Mouse (Mus musculus) cerebellum, adult 18-20 months (tissue): Measurements from ENCODE around the gene Ncoa1.
"Not testable (repeated sequence)": the region's sequence is repeated elsewhere in the genome, so short reads cannot be mapped to it uniquely, and the experiment has no call there.

Experiments
- DNase-seq, 2 experiments: peaks; one replicate each; pipeline ENCODE4 v3.0.0; 2021

Gene Ncoa1

DNA sequence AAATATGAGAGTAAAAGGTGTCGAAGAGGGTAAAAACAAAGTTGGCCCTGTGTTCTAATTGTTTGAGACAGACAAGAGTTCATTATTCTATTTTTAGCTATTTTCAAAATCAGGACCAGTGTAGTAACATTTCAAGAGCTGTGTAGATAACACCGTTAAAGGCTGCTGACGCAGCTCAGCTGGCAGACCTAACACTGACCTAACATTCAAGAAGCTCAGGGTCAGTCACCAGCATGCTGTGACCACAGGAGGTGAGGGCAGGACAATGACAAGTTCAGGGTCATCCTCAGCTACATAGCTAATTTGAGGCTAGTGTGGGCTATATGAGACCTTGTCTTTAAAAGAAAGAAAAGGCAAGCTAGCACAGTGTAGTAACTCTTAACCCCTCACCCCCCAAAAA, 84.9 kb downstream of the Ncoa1 start:
- no peak for DNase-seq

DNA sequence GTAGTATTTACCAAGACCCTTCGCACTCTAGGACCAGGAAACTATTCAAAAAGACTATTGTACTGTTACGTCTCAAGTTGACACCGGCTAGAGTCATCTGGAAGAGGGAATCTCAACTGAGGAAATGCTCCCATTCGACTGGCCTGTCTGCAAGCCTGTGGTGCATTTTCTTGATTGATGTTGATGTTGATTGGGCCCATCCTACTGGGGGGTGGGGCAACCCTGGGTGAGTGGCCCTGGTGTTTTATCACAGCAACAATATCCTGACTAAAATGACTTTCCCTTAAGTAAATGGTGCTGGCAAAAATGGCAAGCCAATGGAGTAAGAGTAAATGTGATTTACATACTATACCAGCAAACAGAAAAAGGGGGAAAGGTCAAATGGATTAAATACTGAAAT, 85.7 kb downstream of the Ncoa1 start:
- DNase-seq, result no peak

DNA sequence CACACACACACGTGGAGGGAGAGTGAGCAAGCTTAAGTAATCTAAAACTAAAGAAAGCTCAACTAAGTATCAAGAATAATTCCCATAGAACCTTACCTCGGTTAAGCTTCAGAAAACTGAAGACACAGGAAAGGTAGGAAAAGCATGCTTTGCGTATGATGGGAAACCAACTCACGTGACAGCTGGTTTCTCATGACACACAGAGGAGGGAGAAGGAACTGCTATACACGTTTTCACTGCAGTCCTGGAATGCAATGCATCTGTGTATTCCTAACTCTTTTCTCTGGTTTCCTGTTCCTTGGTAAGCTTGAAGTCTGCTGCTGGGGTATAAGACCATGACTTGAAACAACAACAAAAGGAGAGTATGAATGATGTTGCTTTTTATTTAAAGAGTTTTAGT, 86.3 kb downstream of the Ncoa1 start:
- DNase-seq, result no peak

DNA sequence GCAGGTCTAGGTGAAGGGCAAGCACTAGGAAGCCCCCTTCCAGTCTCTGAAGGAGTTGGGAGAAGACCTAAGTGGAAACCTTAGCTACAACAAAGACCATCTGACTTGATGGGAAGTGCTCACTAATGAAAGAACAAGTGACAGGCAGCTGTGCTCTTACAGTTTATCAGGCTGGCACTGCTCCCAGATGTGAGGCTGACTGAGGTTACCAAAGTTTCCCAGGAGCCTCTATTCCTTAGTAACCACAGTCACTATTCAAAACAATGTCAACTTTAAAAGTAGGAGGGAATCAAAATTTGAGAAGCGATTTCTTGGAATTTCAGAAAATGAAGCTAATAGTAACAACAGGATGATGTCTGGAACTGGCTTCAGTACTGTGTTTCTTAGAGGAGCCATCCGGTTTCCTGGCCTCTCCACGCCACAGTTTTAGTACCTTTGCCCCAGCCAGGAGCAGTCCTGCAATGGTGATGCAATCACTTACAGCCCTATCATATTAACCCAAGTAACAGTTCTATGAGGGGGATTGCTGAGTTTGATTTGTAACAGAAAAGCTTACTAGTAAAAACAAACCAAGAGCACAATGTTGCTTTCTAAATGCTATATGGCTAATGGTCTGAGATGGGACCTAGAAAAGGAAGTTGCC, 90.8 kb downstream of the Ncoa1 start:
- no peak for DNase-seq

DNA sequence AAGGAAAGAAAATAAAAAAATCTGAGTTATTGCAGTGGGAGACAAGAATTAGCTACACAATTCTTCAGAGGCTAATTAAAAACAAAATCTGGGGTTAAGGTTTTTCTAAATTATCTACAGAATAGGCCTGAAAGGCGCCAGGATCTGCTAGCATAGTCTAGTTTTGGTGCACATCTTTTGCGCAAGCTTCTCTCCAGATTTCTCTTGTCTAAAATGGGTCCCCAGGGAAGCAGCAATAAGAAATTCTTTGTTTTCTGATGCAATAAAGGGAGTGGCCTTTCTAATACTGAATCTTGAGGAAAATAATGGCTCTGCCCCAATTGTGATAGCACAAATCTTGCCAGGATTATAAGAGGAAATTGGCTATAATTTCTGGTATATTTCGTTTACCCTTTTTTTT, 93.9 kb downstream of the Ncoa1 start:
- no peak for DNase-seq

DNA sequence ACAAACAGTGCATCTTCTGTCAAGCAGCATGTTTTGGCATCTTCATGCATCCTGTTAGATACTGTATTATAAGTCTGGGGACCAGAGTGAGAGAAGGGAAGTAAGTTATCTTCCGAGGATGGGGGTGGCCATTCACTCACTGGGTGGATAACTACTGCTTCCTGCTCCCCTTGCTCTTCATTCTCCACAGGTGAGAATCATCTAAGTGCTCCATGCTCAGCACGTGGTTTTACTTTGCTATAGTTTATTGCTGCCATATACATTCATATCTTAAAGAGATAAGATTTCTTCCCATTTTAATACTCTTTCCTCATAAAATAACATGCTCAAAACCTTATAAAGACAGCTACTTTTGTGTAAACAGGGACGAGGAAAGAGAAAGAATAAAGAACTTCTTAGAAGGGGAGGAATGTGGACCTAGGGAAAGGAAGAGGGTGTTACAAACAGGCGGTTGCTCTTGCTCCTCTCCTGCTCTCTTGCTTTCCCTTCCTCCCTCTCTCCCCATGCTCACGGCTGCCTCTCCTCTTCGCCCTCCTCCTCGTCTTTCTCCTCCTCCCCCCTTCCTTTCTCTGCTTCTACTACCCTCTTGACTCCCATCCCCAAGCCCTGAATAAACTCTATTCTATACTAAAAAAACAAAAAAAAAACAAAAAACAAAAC, 97.6 kb downstream of the Ncoa1 start:
- no peak for DNase-seq

DNA sequence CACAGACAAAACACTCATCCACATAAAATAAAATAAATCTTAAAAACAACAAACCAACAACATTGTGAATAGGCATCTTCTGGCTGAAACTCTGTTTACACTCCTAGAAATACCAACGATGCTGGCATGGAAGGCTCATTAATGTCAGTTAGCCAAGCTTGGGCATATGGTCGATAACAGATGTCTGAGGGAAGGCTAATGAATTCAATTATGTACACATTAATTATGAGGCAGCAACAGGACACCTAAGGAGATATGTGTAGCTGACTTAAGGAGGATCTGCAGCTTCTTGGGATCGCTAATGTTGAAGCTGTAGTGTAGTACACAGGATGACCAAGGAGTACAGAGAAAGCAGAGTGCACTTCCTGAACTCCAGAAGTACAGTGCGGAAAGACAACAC, 100.5 kb downstream of the Ncoa1 start:
- peak; percentile 52 to 67 for DNase-seq

DNA sequence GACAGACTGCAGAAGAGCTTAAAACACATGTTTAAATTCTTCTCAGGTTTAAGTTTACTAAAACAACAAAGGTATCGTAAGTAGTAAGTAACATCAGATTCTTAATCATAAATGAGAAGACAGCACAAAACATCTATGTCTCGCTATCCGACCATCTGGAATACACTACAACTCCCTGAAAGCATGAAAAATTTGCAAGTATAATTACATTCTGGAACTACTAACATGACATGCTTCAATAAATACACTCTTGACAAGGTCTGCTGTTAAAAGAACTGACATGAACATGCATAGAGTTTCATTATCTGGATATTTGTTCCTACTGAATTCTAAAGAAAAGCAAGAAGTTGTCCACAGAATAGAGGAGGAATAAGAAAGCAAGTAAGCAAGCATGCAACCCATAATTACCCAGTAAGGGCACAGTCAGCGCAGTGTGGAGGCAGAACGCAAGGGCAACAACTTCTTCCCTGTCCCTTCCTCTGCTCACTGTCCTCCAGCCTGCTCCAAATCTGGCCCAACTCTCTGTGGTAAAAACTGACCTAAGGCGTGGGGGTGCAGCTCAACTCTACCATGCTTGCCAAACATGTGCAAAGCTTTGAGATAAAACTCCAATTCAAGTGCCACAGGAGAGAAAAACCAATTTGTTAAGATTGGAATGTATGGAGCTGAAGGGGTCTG, 102.0 kb downstream of the Ncoa1 start:
- no peak for DNase-seq

DNA sequence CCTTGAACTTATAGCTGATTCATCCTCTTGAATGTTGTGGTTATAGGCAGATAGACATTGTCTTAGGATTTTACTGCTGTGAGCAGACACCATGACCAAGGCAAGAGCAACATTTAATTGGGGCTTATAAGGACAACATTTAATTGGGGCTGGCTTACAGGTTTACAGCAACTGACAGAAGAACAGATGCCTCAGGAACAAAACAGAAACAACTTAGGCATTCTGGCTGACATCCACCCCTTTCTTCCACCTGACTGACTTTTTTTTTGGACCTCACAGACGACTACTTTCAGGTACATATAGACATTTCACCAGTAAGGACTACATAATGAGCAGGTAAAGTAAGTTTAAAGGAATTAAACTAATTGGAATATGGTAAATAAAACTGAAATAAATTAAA, 105.6 kb downstream of the Ncoa1 start:
- DNase-seq, result peak; percentile 34 to 43

DNA sequence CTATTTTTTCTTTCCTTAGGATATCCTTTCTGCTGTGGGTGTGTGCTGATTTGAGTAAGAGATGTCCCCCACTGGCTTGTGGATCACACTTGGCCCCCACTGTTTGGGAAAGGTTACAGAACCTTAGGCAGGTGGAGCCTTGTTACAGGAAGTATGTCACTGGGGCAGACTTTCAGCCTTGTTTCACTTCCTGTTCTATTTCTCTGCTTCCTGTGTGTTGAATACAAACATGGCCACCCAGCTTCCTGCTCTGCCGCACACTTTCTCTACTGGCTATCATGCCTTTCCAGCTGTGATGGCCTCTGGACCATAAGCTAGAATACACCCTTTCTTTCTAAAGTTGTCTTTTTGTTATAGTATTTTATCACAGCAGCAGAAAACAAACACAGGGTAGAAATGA, 111.0 kb downstream of the Ncoa1 start:
- DNase-seq, result no peak

DNA sequence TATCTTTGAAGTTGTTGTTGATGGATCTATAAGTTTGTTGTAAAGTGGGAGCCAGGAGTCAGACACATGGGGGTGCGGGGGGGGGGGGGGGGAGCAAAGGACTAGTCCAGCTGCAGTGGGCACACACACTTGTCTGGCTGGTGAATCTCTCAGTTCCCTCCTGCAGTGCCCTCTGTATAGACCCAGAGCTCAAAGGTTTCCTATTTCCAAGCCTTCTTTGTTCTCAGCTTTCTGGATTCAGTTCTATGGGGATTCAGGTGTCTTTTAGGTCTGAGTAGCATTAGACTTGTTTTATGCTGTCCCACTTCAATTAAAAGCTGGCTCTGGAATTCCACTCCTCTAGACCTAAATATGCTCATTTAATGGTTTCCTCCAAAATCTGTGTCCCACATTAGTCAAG, 117.5 kb downstream of the Ncoa1 start:
- DNase-seq, result no peak

DNA sequence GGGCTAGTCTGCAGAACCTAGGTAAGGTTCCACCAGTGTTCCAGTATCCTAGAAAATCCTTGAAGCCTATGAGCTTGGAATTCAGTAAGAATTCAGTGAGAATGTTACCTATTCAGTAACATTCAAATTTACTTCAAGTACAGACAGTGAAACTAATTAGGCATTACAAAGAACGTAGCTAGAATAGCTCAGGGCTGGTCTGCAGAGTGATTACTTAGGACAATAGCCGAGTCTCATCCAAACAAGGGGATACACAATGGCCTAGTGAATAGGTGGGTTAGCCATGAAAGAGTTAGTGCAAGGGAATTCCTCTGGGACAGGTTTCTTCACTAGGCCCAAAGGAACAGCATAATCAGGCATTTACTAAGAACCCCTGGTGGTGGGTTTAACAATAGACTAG, 118.3 kb downstream of the Ncoa1 start:
- not testable (repeated sequence) for DNase-seq

DNA sequence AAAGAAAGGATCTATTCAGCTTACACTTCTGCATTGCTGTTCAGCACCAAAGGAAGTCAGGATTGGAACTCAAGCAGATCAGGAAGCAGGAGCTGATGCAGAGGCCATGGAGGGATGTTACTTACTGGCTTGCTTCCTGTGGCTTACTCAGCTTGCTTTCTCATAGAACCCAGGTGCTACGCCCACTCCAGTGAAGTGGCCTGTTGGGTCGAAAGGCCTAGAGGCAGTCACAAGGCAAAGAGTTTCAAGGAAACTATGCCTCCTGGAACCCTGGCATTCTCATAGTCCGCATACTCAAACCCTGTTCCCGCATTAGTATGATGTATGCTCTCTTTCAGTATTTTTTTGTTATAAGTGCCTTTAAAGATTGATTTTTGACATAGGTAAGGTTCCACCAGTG, 118.9 kb downstream of the Ncoa1 start:
- DNase-seq, result no peak

DNA sequence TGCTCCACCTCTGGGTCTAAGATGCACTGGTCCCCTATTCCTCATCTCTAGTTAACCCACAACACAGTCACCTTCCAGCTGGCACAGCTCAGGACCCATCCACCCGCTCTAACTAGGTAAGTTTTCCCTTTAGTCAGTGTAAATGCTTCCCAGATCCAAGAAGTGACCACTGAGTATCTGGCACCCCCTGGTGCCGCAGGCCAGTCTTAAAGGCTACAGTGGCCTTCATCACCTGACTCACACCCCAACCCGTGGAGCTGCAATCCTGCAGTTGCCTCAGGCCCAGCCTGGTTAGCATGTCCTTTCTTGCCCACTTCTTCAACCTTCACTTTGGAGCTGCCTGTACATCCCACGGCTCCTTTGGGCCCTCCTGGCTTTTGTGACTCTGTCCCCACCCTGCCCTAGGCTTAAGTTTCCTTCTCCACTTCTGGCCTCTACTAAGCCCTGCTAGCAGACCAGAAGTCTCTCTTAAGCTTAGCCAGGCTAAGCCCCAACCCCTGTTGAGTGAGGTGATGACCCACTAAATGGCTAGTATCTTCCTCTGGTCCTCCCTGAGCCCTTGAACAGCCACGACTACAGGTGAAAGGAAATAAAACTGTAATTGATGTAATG, 120.0 kb downstream of the Ncoa1 start:
- no peak for DNase-seq

DNA sequence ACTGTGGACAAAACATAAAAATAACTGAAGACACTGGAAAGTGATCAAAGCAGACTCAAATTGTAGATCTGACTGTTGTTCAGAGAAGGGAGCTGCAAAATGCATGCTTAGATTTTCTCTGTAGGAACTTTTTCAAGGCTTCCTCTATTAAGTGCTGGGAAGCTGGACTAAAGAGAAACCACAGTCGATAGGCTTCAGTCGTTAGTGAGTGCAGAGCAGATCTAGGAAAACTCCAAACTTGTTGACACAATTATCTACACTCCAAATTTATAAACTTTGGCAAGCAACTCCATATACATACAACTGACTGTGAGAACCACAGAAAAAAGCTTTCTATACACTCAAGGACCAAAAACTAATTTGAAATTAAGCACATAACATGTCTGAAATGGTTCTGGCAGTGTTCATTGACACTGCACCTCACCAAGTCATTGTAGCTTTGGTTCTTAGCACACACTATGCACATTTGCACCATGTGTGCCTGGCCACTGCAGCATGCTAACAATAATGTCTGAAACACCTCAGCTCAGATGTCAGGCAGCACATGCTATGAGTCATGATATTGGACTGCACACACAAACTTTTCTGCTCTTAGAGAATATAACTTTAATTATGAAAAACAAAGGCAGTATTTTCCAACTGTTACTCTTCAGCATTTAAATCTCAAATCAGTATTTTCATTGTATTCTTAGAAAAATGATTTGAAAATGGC, 121.8 kb downstream of the Ncoa1 start:
- no peak for DNase-seq

DNA sequence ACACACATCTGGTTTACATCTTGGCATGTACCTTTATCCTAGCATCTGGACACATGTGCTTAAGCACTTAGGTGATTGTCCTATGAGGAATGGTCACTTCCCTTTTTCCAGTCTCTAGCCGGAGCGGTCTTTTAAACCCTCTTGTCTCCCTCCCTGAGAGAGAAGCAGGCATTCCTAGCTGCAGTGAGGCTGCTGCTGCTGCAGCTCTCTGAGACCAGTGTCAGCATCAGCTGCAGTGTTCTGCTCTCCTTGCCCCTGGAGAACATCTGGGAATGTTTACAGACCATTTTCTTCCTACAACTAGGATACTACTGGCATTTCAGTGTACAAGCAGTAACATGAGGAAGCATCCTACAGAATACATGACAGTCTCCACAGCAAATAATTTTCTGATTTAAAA, 133.8 kb downstream of the Ncoa1 start:
- no peak for DNase-seq

DNA sequence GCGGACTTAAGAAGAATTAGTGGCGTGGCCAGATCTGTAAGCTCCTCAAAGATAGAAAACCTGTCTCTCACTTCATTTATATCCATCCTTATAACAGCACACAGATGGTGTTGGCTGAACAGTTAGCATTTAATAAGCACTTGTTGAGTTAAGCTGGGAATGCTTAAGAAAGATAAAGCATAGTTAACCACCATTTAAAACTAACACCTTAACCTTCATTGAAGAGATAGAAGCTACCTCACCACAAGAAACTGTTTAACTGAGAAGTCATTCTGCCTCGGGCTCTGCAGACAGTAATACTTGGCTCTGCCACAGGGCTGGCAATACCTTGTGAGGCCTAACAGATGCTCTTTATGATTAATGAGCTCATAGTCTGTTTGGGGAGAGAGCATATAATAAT, 134.9 kb downstream of the Ncoa1 start:
- peak; percentile 30 to 48 for DNase-seq

DNA sequence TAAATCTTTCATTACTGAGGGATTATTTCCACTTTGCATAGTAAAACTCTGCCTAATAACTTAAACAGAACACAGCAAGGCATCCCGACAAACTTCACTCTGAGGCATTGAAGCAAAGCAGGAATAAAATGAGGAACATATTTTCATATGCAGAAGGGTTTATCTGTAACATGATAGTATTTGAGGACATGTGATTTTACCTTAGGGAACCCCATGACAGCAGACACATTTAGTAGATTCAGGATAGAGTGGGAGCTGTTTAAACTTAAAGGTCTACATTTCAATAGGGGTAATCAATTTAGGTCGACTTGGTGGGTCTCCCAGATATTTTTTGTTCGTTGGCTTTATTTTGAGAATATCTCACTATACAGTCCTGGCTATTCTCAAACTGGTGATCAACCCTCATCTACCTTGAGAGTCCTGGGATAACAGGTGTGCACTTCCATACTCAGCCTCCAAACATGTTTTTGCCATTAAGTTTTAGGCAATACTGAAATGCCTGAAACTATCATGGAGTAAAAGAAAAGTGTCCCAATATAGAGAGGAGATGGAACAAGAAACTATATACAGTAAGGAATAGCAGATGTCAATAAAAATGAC, 136.6 kb downstream of the Ncoa1 start:
- DNase-seq, result no peak

DNA sequence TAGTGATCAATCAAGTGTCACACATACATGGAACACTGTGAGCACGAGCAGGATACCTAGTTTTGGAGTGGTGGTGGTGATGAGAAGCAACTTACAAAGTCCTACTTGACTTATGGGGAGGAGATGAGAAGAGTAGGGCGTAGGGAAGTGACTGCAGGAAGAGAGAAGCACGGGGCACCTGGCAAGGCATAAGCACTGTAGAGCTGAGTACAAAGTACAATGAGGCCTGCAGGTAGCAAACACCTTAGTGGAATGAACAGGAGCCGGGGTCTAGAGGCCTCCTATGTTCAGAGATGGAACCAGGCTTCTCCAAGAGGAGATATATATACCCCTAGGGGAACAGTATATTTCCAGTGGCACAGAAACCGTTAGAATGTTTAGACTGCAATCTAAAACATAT, 153.4 kb downstream of the Ncoa1 start:
- no peak for DNase-seq

DNA sequence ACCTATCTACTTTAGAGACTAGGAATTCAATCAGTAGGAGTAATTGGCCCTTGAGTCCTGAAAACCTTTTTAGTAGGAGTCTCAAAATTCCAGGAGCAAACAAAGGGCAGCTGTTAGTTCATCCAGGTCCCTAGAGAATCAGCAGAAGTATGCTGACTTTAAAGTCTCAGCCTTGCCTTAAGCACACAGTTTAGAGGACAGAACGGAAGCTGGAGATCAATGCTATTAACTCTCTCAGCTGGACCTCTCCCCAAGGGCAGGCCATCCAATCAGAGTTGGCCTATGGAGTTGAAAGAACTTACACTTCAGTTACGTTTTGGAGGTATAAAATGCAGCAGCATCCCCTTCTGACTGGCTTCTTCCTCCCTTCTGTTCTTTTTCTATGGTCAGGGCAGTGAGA, 154.8 kb downstream of the Ncoa1 start:
- no peak for DNase-seq

DNA sequence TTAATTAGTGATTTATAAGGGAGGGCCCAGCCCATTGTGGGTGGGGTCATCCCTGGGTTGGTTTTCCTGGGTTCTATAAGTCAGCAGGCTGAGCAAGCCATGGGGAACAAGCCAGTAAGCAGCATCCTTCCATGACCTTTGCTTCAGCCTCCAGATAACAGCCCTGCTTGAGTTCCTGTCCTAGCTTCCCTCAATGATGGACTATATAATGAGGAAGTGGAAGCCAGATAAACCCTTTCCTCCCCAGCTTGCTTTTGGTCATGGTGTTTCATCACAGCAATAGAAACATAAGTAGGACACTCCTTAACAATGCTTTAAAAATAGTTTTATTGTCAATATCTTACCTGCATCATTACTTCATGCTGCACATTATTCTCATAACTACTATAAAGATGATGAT, 163.2 kb downstream of the Ncoa1 start:
- DNase-seq, result no peak

DNA sequence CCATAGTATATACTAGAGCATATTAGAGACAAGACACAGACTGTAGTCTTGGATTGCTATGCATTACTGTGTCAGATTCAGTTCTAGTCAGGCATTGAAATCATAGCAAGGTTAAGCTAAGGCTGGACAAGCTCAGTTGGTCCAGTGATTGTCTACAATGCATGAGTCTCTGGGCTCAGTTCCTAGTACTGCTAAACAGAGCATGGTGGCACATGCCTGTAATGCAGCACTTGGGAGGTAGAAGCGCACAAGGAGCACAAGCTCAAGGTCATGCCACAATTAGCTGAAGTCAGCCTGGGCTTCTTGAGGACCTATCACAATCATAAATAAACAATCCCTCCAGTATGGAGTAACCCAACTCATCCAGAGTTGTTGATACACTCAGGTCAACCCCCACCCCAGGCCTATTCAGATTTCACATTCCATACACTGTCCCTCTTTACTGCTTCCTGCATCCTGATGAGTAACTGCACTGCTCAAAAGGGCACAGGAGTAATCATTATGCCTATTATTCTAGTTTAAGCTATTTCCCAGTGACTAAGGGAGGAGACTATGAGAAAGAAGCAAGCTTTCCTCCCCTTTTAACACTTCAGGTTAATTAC, 170.2 kb downstream of the Ncoa1 start:
- DNase-seq, result no peak

DNA sequence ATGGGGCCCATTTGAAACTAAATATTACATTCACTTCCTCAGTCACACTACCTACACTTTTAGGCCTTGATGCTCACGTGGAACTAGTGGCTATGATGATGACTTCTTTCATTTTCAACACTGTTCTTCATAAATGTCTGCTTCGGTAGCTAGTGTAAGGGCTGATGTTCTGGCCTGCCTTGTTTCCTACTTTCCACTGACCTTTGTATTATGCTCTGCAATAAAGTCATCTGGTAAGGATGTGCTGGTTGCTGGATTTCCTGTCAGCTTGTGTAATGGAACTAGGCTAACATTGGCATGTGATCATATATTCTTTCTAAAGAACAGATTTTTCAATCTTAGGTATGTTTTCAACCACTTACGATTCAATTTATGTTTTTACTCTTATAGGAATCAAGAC, 177.7 kb downstream of the Ncoa1 start:
- DNase-seq, result no peak
